Mouse (Mus musculus): ENCODE measurements around the gene Ube2d3.

DNA sequence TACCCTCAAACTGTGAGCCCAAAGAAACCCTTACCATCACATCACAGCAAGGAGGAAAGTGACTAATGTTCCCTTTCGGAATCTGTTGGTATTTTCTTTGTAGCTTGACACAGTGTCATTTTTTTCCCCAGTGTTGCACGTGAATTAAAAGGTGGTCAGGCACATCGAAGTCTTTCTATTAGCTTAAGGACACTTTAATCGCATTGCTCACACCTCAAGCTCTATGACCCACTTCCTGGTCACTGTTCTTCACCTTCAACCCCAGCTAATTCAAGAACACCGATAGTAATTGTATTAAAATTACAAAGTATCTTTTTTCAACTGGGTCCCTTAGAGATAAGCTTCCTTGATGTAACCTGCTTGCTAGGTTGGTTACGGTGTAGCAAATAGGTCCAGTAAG, 42.8 kb downstream of the Ube2d3 start:
- no peak for TF ChIP-seq POLR2A (IDR thresholded peaks at IDR 0.05; ENCODE audit: insufficient read depth, low read depth, low read length)
- TF ChIP-seq CTCF (IDR thresholded peaks at IDR 0.05) = no peak
- no peak for TF ChIP-seq EP300 (IDR thresholded peaks at IDR 0.05; ENCODE audit: insufficient read depth, low read depth, low read length)

Data from heart, adult 2 months (tissue).